Mouse (Mus musculus): ENCODE results near the gene Crlf1.

Gene Crlf1

GRCm38 (mm10) chr8:70522592-70523403 lies 29.8 kb downstream of the Crlf1 start:
- peak; percentile 95 to 97 for DNase-seq

GRCm38 (mm10) chr8:70527111-70527511 lies 34.2 kb downstream of the Crlf1 start:
- no peak for DNase-seq

- DNase-seq: peak; percentile 98 to 99
These were observed 34.7 kb downstream of the Crlf1 start, which contains the start of the genes Fkbp8 and Kxd1 for GRCm38 (mm10) chr8:70527512-70528181. Gene Fkbp8, plus strand, starts transcription at chr8:70527724. Gene Kxd1, minus strand, starts transcription at chr8:70527956.

- no peak for DNase-seq
These were observed 35.3 kb downstream of the Crlf1 start for GRCm38 (mm10) chr8:70528182-70528797.

- no peak for DNase-seq
These were observed 36.3 kb downstream of the Crlf1 start for GRCm38 (mm10) chr8:70529299-70529698.

- DNase-seq: no peak
These were observed 36.8 kb downstream of the Crlf1 start for GRCm38 (mm10) chr8:70529741-70530161.

- no peak for DNase-seq
These were observed 37.4 kb downstream of the Crlf1 start for GRCm38 (mm10) chr8:70530314-70530713.

GRCm38 (mm10) chr8:70534281-70534680 lies 41.3 kb downstream of the Crlf1 start:
- DNase-seq: no peak

GRCm38 (mm10) chr8:70535221-70535620 lies 42.3 kb downstream of the Crlf1 start:
- no peak for DNase-seq

GRCm38 (mm10) chr8:70535701-70536100 lies 42.7 kb downstream of the Crlf1 start:
- no peak for DNase-seq

GRCm38 (mm10) chr8:70538024-70538579 lies 45.1 kb downstream of the Crlf1 start:
- DNase-seq: peak in 1 of 2 experiments; percentile 58

- peak; percentile 99 to 100 for DNase-seq
These were observed 45.7 kb downstream of the Crlf1 start for GRCm38 (mm10) chr8:70538633-70539076.

- peak; percentile 100 for DNase-seq
These were observed 46.3 kb downstream of the Crlf1 start, which contains the start of gene Ell for GRCm38 (mm10) chr8:70539077-70539813. Gene Ell, plus strand, starts transcription at chr8:70539457.

- DNase-seq: peak in 1 of 2 experiments; percentile 35
These were observed 47.1 kb downstream of the Crlf1 start for GRCm38 (mm10) chr8:70540013-70540506.

GRCm38 (mm10) chr8:70540507-70541071 lies 47.6 kb downstream of the Crlf1 start:
- no peak for DNase-seq

- no peak for DNase-seq
These were observed 48.1 kb downstream of the Crlf1 start for GRCm38 (mm10) chr8:70541081-70541480.

GRCm38 (mm10) chr8:70544200-70544687 lies 51.3 kb downstream of the Crlf1 start:
- peak in 1 of 2 experiments; percentile 26 for DNase-seq

- DNase-seq: no peak
These were observed 53.5 kb downstream of the Crlf1 start for GRCm38 (mm10) chr8:70546412-70546811.

- no peak for DNase-seq
These were observed 54.8 kb downstream of the Crlf1 start for GRCm38 (mm10) chr8:70547762-70548161.

- DNase-seq: no peak
These were observed 56.6 kb downstream of the Crlf1 start for GRCm38 (mm10) chr8:70549412-70550184.
